ENCODE assay signal across 8 mouse cellular contexts in genomic region chr14:31662555-31663211, GRCm38 (mm10). TPM values are rescaled to one million over a fixed set of nuclear protein-coding genes. Genes with fewer than 3 reads are reported as not detected.
A peak's percentile ranks its signal among the peaks of the same experiment; 100 is the strongest.
DNase-seq lines count a peak whose midpoint lies in the region; ATAC-seq and TF ChIP-seq lines count a peak whose summit lies in the region.

No protein-coding gene starts in this region.

- peak; percentile 38 for ATAC-seq in liver, embryonic 13.5 days (ENCODE audit: low read depth)
- peak; percentile 49 for ATAC-seq in neural tube, embryonic 12.5 days (ENCODE audit: low FRiP score, low read depth)

- H3K27me3 ChIP-seq in liver, embryonic 13.5 days: no peaks in the 10 kb centered on the region
- H3K27me3 ChIP-seq in neural tube, embryonic 12.5 days (replicated peaks): no peaks in the 10 kb centered on the region

- peak overlapping the region; percentile 76 for H3K4me2 ChIP-seq in liver, embryonic 13.5 days
- H3K4me2 ChIP-seq in neural tube, embryonic 12.5 days (replicated peaks): peak overlapping the region; percentile 62

- H3K9me3 ChIP-seq in liver, embryonic 13.5 days (replicated peaks): no peaks in the 10 kb centered on the region
- no peaks in the 10 kb centered on the region; the same call in 1 of the 2 replicates for H3K9me3 ChIP-seq in neural tube, embryonic 12.5 days

- H3K4me1 ChIP-seq in liver, embryonic 13.5 days (replicated peaks): peaks cover 55% of the 10 kb centered on the region
- H3K4me1 ChIP-seq in neural tube, embryonic 12.5 days: peaks cover 62% of the 10 kb centered on the region

- 36% methylated on average over 9 of the region's 9 CpGs for WGBS in liver, embryonic 13.5 days (ENCODE audit: insufficient replicate concordance)
- 19% methylated on average over 9 of the region's 9 CpGs for WGBS in neural tube, embryonic 12.5 days

- peak overlapping the region; percentile 57 for H3K4me3 ChIP-seq in left cerebral cortex, adult 2 months
- H3K4me3 ChIP-seq in liver, embryonic 13.5 days (replicated peaks): peak overlapping the region; percentile 56; the same call in 1 of the 2 replicates
- peak overlapping the region; percentile 29 for H3K4me3 ChIP-seq in neural tube, embryonic 12.5 days

- intact Hi-C loops in left cerebral cortex, adult 2 months (cut with DNase I): loop anchor here (2.0 kb wide), 1 partner anchor 118 kb away; no protein-coding TSS in a partner anchor
- intact Hi-C loops in left cerebral cortex, postnatal 25 days (cut with DNase I): loop anchor here (5.0 kb wide), 1 partner anchor 270 kb away; no protein-coding TSS in a partner anchor

- DNase-seq in left cerebral cortex, adult 2 months (ENCODE audit: extremely low spot score in 1 of 2, low spot score in 2 of 2): peak in 1 of 2 experiments; percentile 27
- no peak for DNase-seq in left cerebral cortex, postnatal 25 days (ENCODE audit: low spot score in 2 of 2)
- DNase-seq in cerebellum, adult 9-10 months: peak; percentile 55
- peak; percentile 80 for DNase-seq in gastrocnemius, postnatal 10 days
- peak; percentile 60 for DNase-seq in induced T-regulatory cell, adult 2 months (ENCODE audit: low read depth)
- no peak for DNase-seq in liver, embryonic 13.5 days
- no peak for DNase-seq in right cerebral cortex, postnatal 36 days (ENCODE audit: low spot score in 2 of 2)

- no peak overlapping the region for H3K9ac ChIP-seq in liver, embryonic 13.5 days
- peak overlapping the region; percentile 42 for H3K9ac ChIP-seq in neural tube, embryonic 12.5 days

- H3K27ac ChIP-seq in left cerebral cortex, adult 2 months: peak overlapping the region; percentile 97
- peak overlapping the region; percentile 73 for H3K27ac ChIP-seq in liver, embryonic 13.5 days
- peak overlapping the region; percentile 99 for H3K27ac ChIP-seq in neural tube, embryonic 12.5 days

- peaks cover 10% of the 10 kb centered on the region for H3K36me3 ChIP-seq in liver, embryonic 13.5 days
- no peaks in the 10 kb centered on the region for H3K36me3 ChIP-seq in neural tube, embryonic 12.5 days

- no peak for TF ChIP-seq CTCF in left cerebral cortex, adult 2 months (IDR thresholded peaks at IDR 0.05)

RNA-seq across cellular contexts. Expression of gene Hacl1, which starts 21.6 kb away (rescaled TPM):
- 1 to 10 TPM; 4.4 to 6.7 TPM for total RNA-seq in left cerebral cortex, adult 2 months (2021)
- total RNA-seq in left cerebral cortex, postnatal 25 days (2021): 1 to 10 TPM; 7.8 TPM
- 10 to 100 TPM; 10.9 to 12.3 TPM for total RNA-seq in gastrocnemius, postnatal 10 days (2021)
- 8.1 and 9.6 TPM in 2 replicates for polyA plus RNA-seq in liver, embryonic 13.5 days (2015; fragmentation: Nextera tagmentation; extraction: Ambion mirVana)
- polyA plus RNA-seq in neural tube, embryonic 12.5 days (2016; fragmentation: Nextera tagmentation; extraction: Ambion mirVana): 7.8 and 8.1 TPM in 2 replicates

RNA-seq across cellular contexts. Expression of gene Btd, which starts 21.9 kb away (rescaled TPM):
- total RNA-seq in left cerebral cortex, adult 2 months (2021): 1 to 10 TPM; 8.4 to 8.8 TPM
- 1 to 10 TPM; 7.7 to 8.8 TPM for total RNA-seq in left cerebral cortex, postnatal 25 days (2021)
- total RNA-seq in gastrocnemius, postnatal 10 days (2021): 10 to 100 TPM; 11.0 to 11.1 TPM
- polyA plus RNA-seq in liver, embryonic 13.5 days (2015; fragmentation: Nextera tagmentation; extraction: Ambion mirVana): 8.9 TPM in 2 replicates
- polyA plus RNA-seq in neural tube, embryonic 12.5 days (2016; fragmentation: Nextera tagmentation; extraction: Ambion mirVana): 16.0 and 16.1 TPM in 2 replicates

RNA-seq across cellular contexts. Expression of gene Gm49387, which starts 22.0 kb away (rescaled TPM):
- not detected for total RNA-seq in left cerebral cortex, adult 2 months (2021)
- under 1 TPM in 1 of 2 experiments, not detected in 1; 0.98 TPM for total RNA-seq in left cerebral cortex, postnatal 25 days (2021)
- under 1 TPM in 1 of 2 experiments, not detected in 1; 0.56 TPM for total RNA-seq in gastrocnemius, postnatal 10 days (2021)
- 0.69 TPM in 1 of 2 replicates, not detected in the other for polyA plus RNA-seq in liver, embryonic 13.5 days (2015; fragmentation: Nextera tagmentation; extraction: Ambion mirVana)
- 0.15 TPM in 1 of 2 replicates, not detected in the other for polyA plus RNA-seq in neural tube, embryonic 12.5 days (2016; fragmentation: Nextera tagmentation; extraction: Ambion mirVana)

Comparison
In these comparisons a context has a peak if more than half of its experiments do, and no peak if none do; other contexts are left out.
1. DNase-seq: peak in cerebellum, adult 9-10 months (single experiment), gastrocnemius, postnatal 10 days (single experiment) and induced T-regulatory cell, adult 2 months (single experiment); none in left cerebral cortex, postnatal 25 days (0 of 2), liver, embryonic 13.5 days (single experiment) and right cerebral cortex, postnatal 36 days (0 of 2).
2. Peak in every context shown above with its lines, with median percentiles within 50 percentile points of each other: H3K27ac ChIP-seq and H3K4me3 ChIP-seq.